Mouse (Mus musculus): ENCODE results near the gene Gm12258. TPM values are rescaled to one million over a fixed set of nuclear protein-coding genes. Genes with fewer than 3 reads are reported as not detected.
"Not testable (repeated sequence)": the region's sequence is repeated elsewhere in the genome, so short reads cannot be mapped to it uniquely, and the experiment has no call there.

Gene Gm12258
- 1 to 10 TPM in 1 of 2 experiments, under 1 TPM in 1; 0.61 to 1.0 TPM for total RNA-seq (2021)
- long read RNA-seq, experiment 1, result 0 reads
- long read RNA-seq, experiment 2, result 0 reads

DNA sequence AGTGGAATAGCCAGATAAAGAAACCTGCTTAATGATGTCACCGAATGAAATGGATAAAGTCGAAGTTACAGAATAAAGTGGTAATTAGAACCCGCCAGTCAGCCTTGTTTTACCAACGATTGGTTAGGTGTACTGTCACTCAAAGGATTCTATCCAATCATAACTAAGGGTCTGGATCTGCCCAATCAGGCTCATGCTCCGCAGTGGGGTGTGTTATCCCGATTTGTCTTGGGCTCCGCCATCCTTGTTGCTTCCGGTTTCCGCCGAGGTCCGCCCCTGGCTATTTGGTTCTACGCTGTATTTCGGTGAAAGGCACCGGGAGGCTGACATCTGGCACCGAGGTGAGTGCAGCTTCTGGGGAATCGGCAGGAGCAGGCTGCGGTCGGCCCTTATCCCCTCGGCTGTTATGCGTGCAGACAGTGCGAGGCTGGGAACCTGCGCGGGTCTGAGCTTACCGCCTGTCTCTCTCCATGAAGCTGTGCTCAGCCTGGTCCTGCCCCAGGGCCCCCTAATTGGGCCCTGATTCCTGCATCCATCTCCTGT, at the start of gene Gm12258:
Gene Gm12258 (plus strand): TSS at position 240 of the 543 bp plus-strand sequence.
- DNase-seq, result peak; percentile 84

DNA sequence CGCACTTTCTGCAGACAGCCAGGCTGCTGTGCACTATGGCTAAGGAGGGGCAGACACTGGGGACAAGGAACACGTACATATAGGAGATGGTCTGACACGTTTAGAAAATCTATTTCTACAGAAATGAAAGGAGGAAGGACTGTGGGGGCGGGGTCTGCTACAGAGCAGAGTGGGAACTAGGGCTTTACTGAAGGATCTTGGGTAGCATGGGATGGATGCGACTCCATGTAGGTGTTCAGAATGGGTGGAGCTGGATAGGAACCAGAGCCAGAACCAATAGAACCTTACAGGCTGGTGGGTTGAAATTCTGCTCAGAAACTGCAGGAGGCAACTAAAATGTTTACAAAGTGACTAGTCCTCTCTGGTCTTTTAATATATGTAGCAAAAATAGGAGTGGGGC, 47.2 kb upstream of the Gm12258 start:
- no peak for DNase-seq

DNA sequence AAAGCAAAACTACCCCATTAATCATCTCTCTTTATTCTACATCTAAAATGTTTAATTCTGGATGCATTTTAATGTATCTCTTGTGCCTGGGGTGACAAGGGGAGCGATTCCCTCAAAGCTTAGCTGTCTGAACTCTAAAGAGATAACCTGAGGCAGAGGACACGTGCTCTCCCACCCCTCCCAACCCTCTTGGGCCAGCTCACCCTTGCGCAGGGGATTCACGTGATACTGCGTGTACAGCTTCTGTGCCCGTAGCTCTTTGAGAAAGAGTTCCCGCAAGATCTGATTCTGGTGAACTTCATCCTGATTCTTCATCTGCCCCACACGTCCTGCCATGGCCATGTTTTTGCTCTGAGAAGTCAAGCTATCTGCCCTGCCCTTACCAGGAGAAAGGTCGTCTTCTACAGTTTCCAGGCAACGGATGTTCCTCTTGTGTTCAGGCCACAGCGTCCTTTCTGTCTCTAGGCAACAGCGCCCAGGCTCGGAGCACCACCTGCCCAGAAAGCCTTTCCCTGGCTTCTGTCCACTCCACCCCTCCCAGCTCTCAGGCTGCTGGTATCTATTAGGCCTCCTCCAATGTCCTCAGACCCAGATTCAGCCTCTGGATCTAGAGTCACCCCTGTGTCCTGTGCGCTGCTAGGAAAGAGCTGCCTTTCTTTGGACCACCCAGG, 45.3 kb upstream of the Gm12258 start, which contains the start of gene Fam183b:
Gene Fam183b (minus strand): TSS at position 403 of the 671 bp plus-strand sequence.
- DNase-seq, result no peak

DNA sequence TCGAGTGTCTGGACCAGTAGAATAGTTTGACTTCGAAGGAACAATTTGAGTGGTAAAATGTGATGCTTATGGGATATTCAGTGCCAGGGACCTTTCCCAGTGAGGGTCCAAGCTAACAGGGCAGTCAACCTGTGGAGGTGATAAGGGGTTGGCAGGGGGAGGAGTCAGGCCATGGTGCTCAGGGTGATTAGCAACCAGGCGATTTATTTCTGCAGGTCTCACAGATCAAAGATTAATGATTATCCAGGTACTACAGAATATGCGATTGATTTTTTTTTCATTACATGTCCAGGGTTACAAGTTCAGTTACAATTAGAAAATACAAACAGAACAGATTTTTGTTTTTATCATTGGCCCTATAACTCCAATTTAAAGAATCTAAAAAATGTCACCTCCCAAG, 43.1 kb upstream of the Gm12258 start:
- no peak for DNase-seq

DNA sequence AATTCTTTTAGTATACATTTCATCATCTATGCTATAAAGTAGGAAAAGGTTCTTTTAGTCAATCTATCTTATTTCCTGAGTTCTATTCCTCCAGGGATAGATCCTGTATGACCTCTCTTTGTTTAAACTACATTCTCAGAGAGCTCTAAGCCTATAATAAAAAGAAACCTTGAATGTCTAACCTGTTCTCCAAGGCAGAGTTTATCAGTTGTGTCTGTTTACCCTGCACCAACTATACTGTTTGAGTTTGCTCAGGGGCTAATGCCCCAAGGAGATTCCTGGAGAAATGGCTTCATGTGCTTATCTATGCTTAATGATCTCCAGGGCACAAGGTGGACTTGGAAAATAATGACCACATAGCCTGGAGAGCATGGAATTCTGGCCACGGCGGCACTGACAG, 42.6 kb upstream of the Gm12258 start:
- DNase-seq, result no peak

DNA sequence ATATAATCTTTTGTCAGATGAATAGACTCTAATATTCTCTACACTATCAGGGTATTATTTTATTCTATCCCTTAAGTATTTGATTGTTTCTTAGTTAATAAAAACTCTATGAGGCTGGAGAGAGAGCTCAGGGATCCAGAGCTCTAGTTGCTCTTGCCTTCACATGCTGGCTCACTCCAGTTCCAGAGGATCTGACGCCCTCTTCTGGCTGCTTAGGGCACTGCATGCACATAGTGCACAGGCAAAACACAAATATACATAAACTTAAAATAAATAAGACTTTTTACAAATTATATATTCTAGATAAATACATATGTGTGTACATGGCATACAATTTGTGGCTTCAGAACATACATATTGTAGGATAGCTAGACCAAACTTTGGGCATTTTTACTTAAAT, 35.0 kb upstream of the Gm12258 start:
- DNase-seq, result no peak

DNA sequence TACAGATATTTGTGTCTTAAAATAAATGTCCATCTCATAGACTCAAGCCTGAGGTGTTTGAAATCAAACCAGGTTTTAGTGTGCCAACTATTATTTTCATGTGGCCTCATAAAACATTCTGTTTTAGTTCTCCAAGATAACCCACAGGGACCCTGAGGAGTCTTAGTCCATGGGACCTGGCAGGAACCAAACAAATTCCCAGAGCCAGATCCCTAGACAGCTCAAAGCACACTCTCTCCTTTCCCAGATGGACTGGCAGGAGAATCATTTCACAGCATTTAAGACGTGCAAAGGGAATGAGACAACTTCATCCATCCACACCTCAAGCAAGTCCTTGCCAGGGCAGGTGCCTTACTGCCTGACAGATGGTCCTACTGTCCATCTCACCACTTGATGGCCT, 32.3 kb upstream of the Gm12258 start, which contains the start of gene Olfr313:
Gene Olfr313 (plus strand): TSS at position 301 of the 400 bp plus-strand sequence.
- not testable (repeated sequence) for DNase-seq

DNA sequence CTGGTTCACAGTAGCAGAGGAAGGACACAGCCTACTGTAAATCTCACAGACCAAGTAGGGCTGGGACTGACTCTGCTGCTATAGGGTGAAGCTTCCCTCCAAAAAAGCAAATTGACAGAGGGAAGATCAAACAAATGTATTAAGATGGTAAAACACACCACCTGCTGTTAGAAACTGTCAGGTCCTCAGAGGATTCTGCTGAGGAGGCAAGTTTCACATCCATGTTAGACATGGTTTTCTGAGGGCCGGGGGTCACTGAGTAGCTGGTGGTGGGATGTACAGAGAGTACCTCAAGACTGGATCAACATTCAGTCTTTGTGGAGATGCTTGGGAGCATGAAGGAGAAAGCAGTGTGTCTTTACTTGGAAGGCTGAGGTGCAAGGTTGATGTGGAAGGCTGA, 31.3 kb upstream of the Gm12258 start:
- DNase-seq, result no peak

DNA sequence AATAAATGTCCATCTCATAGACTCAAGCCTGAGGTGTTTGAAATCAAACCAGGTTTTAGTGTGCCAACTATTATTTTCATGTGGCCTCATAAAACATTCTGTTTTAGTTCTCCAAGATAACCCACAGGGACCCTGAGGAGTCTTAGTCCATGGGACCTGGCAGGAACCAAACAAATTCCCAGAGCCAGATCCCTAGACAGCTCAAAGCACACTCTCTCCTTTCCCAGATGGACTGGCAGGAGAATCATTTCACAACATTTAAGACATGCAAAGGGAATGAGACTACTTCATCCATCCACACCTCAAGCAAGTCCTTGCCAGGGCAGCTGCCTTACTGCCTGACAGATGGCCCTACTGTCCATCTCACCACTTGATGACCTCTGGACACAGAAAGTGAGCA, 18.0 kb upstream of the Gm12258 start, which contains the start of gene Olfr312:
Gene Olfr312 (plus strand): TSS at position 301 of the 400 bp plus-strand sequence.
- not testable (repeated sequence) for DNase-seq

DNA sequence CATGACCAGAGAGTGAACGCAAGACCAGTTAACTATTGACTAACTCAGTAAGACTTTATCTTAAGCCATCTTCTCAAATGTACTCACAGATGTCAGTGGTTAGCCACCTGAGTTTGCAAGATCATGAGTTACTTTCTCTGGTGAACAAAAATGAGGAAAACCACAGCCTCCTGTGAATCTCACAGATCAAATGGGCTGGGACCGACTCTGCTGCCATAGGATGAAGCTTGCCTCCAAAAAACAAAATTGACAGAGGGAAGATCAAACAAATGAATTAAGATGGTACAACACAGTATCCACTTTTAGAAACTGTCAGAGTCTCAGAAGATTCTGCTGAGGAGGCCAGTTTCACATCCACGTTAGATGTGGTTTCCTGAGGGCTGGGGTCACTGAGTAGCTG, 17.2 kb upstream of the Gm12258 start:
- DNase-seq, result no peak

DNA sequence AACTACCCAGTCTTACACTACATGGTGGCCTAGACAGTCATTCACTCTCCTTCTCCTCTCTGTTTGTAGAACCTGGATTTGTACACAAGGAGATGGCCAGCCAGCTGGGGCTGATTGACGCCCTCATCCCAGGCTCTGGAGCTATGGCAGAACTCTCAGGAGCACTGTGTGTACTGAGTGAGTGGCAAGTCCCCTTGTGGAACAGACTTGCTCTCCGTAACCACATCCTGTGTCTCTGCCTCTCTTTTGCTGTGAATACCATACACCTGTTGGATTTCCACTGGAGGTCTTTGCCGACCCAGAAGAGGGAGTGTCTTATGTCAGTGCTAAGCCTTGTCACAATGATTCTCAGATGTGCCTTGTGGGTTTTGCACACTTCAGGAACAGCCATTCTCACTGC, 14.4 kb upstream of the Gm12258 start:
- not testable (repeated sequence) for DNase-seq

DNA sequence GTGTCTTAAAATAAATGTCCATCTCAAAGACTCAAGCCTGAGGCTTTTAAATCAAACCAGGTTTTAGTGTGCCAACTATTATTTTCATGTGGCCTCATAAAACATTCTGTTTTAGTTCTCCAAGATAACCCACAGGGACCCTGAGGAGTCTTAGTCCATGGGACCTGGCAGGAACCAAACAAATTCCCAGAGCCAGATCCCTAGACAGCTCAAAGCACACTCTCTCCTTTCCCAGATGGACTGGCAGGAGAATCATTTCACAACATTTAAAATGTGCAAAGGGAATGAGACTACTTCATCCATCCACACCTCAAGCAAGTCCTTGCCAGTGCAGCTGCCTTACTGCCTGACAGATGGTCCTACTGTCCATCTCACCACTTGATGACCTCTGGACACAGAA, 8.0 kb upstream of the Gm12258 start, which contains the start of gene Olfr311:
Gene Olfr311 (plus strand): TSS at position 301 of the 400 bp plus-strand sequence.
- DNase-seq, result not testable (repeated sequence)

DNA sequence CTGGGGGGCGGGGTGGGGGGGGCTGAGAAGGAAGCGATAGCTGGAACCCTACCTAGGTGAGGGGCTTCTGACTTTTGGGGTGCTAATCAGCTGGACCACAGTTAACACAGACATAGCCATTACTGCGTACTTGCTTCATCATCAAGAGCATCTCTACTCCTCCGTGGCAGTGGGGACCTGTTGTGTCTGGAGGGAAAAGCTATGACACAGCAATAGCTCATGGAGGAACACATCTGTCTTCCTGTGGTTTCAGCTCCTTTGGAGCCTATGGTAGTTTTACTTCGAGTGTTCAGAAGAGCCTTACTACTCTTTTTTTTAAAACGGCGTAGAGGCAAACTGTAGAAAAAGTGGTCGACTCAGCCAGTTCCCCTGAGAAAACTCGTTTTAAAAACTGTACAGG, 678 bp downstream of the Gm12258 start:
- no peak for DNase-seq

DNA sequence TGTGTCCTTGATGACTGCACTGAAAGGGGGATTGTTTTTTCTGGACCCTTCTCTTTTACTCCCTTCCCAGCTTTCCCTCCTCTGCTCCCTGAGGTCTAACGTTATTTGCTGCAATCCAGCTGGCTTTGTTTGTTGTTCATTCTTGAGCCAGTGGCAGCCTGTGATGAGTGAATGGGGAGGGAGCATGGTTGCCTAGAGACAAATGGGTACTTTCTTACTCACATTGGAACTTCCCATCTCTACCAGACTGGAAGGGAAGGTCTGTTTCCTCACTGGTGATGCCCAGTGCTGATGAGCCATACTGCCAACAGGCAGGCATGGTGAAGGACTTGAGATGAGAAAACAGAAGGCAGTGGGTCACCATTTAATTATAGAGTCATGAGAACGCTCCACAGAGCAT, 2.8 kb downstream of the Gm12258 start:
- no peak for DNase-seq

DNA sequence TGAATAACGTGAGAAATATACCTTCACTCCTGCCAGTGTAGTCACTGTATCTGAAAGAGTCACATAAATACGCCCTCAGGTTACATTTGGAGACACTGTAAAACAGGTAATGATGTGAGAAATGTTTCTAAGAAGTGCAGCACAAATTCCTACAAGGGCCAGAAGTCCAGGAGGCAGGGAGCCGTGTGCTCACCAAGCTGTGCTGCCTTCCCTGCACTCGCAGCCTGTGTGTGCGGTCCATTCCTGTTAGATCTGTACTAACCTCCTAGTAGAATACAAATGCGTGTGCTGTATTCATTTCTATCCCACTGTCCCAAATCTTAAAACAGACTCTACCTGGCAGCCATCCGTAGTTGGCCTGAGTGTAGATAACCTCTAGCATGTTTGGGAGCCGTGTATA, 13.8 kb downstream of the Gm12258 start:
- DNase-seq, result no peak

DNA sequence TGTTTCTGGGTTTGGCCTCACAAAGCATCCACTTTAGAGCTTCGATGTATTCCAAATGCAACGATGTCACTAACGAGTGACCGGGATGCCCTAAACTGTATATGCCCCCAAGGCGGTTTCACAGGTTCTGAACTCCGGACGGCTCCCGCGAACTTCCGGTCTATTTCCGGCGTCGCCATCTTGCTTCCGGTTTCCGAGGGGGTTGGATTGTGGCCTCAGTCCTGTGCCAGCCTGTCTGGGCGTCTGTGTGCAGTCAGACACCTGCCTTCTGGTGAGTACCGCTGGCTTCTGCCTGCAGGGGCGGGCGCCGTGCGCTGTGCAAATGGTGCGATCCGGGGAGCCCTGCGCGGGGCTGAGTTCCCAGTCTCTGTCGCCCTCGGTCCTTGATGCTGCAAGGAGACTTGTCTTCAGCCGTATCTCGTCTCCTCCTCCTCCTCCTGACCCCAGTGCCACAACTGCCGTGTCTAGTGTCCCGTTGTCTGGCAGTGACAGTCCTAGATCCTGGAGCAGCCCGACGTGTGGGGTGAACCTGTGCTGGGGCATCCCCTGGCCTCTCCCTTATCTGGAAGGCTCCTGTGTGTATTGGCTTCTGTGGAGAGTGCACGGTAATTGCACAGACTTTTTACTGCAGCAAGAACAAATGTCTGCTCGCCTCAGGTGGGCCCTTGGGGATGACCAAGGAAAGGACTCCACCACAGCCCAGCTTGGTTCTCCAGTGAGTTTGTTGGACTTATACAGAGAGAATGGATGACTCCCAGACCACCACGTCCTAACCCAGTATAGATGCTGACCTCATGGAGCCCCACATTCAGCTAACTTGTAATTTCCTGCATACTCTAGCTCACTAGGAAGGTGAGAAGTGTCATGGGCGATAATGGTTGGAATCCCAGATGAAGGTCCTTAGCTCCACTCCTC, 20.3 kb downstream of the Gm12258 start, which contains the start of gene 2810021J22Rik:
Gene 2810021J22Rik (plus strand): TSS at position 178 of the 915 bp plus-strand sequence.
- peak; percentile 75 for DNase-seq

DNA sequence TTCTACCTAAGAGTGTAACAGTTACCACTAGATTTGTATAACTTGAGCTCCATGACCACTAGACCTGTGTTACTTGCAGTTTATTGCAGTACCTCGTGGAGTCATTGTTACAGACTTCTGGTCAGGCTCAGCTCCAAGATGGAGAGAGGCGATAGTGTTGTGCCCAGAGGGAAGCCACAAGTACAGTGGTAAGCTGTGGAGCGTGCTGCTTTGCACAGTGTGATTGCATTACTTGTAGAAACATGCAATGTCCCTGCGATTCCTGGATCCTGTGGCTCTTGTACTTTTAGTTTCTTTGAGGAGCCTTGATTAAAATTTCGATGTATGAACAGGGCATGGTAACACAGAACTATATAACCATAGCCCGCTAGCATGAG, 21.0 kb downstream of the Gm12258 start:
- no peak for DNase-seq

DNA sequence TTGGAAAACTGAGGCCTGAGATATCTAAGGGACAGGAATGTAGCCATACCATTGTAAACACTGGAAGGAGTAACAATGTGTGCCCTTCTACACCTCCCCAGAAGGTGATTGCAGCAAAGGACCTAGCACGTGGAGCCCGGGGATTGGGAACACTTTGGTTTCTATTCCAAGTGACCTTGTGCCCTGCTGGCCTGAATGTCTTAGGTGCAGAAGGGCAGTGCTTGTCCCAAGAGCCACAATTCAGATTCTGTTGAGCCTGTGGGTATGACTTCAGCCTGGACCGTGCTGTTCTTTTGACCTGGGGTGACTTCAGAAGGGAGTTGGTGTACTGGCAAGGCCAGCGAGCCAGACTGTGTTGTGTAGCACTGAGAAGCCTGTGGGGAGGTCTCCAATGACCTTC, 24.0 kb downstream of the Gm12258 start:
- no peak for DNase-seq

DNA sequence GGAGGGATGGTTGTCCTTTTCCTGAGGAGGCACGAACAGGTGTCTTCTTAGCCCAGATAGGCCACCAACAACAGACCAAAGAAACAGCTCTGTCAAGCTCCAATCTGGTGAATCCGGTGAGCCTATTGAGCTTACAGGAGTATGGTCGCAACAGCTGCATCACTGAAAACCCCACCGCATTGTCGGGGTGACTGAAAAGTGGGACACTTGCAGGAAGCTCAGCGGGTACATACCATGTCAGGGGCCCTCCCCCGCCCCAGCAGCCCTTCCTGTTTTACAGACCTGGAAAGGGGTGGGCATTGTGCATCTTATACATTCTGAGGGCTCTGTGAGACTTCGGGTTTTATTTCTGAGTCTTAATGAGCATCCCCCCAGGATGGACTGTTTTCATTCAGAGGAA, 36.8 kb downstream of the Gm12258 start:
- peak; percentile 15 for DNase-seq

DNA sequence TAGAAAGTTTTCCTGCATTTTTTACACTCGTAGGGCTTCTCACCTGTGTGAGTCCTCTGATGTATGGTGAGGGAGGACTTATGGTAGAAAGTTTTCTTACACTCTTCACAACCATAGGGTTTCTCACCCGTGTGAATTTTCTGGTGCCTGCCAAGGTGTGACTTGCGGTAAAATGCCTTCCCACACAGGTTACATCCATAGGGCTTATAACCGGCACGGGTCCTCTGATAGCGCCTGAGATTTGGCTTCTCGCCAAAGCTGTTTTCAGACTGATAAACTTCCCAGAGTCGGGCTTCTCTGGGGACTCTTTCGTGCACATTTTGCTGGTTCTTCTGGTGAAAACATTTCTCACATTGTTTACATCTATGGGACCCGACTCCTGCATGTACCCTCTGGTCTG, 43.6 kb downstream of the Gm12258 start:
- DNase-seq, result no peak

DNA sequence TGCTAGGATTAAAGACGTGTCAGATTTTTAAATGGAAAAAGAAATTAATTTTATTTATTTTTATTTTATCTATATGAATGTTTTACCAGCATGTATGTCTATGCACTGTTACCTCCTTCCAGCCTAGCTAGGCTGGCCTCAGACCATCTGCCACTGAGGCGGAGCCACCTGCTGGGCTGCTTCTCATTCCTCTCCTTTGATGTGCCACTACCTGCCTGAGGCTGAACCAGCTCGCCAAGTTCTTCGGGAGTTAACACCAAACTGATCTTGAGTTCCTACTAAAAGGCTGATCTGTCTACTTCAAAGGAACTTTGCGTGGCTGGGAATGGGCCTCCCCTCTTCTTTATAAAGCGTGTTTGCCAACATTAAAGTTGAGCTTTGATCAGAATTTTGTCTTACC, 47.5 kb downstream of the Gm12258 start:
- no peak for DNase-seq

DNA sequence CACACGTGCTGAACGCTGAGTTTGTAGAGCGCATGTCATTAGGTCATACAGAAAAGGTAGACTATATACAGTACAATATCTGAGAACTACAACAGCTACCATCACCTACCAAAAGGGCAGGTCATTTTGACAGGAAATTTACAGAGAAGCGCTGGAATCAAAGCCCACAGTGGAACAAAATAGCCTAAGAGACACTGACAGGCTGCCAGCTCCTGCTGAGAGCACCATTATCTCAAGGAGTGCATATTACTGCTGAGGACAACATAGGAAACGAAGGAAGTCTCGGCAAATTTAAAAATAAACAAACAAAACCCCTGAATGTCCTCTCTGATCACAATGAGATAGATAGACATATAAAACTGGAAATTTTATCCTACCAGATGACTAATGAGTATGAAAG, 50.5 kb downstream of the Gm12258 start:
- DNase-seq, result no peak

DNA sequence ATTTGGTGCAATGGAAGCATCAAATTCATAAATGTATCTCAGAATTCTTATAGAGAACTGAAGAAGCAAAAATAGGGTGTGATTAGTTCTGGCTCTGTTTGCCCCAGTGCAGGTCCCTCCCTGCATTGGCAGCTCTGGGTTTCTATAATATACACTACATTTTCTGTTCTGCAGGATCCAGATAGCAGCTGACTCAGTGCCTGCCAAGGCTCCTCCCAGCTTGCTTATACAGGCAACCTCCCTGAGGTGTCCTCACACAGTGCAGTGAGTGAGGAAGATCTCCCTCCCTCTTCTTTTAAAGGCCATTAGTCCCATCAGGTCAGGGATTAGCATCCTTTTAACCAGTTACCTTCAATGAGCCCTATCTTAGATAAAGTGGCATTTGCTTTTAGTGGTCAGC, 54.1 kb downstream of the Gm12258 start:
- DNase-seq, result no peak

Measured in gastrocnemius, postnatal 25 days (tissue).